Mouse (Mus musculus) thymus, adult 18-20 months (tissue): ENCODE data around the gene Ttll9.

ENCODE experiments used
- DNase-seq, 2 experiments: peaks; one replicate each; pipeline ENCODE4 v3.0.0; 2022; ENCODE audit warnings: mixed read lengths in 2 of 2

The Ttll9 gene

DNA sequence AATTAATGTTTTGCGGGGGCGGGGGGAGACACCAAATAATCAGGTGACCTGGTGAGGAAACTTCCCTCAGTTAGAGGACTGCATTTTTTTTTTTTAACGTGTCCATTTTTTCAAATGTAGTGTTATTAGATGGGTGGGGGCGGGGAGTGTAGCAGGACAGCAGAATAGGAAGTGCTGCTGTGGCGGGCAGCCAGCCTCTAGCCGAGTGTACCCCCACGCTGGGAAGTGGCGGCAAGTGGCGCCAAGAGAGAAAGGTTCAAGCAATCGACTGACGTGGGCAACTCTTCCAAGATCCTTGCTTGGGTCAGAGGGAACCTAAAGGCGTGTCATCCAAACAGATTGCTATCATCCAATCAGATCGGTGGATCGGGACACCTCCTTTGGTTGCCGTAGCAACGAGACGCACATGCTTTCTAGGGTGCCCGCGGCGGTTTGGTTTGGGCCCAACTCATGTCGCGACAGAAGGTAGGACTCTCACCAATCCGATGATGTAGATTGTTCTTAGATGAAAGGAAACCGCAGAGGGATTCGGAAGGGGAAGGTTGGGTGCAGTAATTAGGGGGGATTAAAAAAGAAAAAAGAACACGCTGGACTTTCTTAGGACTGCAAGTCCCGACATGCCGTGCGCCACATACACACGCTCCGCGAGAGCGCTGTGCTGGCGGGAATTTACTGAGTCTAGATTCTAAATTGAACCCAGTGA lies at the start of gene Ttll9:
Ttll9 (plus strand) TSS at position 395 of the 703 bp plus-strand sequence.
- peak in 1 of 2 experiments; percentile 12 for DNase-seq

- DNase-seq = no peak
These were observed 48.8 kb upstream of the Ttll9 start for GRCm38 (mm10) chr2:152913471-152913870.

GRCm38 (mm10) chr2:152914310-152915120 lies 47.8 kb upstream of the Ttll9 start:
- DNase-seq = peak; percentile 43 to 56

DNA sequence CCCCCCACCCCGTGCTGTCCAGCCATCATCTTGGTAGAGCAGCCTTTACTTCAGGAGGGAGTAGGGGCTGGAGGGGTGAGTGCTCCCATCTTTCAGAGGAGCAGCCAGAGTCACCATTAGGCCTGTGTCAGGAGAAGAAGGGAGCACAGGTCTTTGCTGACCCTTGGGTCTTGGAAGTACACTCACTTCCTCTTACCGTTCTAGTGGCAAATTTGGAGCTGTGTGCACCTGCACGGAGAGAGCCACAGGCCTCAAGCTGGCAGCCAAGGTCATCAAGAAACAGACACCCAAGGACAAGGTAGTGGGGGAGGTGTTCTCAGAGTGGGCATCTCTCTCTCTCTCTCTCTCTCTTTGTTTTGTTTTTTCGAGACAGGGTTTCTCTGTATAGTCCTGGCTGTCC lies 46.8 kb upstream of the Ttll9 start:
- DNase-seq = no peak

DNA sequence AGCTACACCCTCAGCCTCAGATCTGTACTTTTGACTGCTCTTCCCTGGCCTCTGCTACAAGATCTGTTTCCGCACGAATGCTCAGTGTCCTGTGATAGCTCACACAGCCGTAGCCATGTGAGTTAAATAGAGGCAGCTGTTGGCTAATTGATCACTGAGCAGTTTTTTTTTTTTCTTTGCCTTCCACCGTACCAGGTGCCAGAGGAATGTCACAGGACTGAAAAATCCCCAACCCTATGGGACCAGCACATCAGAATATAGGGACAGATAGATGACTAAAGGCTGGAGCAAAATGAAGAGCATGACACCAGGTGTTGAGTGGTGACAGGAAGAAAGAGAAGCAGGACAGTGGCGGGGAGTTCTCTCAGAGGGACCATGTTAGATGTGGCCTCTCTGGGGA lies 46.2 kb upstream of the Ttll9 start:
- DNase-seq = no peak

GRCm38 (mm10) chr2:152917671-152918070 lies 44.6 kb upstream of the Ttll9 start:
- no peak for DNase-seq

GRCm38 (mm10) chr2:152922376-152922775 lies 39.9 kb upstream of the Ttll9 start:
- DNase-seq = no peak

DNA sequence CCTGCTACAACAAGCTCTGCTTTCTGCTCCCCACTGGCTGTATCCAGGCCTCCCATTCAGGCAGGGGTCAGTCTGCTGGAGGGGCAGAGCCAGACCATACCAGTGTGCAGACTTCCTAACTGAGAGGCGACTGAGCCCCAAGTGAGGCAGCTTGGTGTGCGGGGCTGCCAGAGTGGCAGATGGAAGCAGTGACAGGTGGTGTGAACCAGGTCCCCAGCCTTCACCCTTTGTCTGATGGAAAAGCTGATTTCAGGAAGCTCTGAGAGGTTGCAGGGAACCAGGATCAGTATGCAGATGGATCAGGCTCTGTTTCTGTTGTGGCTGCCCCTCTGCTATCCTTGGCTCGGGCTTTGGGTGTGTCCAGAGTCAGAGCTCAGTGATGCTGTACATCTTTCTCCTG lies 38.7 kb upstream of the Ttll9 start:
- DNase-seq = no peak

GRCm38 (mm10) chr2:152924128-152924527 lies 38.2 kb upstream of the Ttll9 start:
- no peak for DNase-seq

DNA sequence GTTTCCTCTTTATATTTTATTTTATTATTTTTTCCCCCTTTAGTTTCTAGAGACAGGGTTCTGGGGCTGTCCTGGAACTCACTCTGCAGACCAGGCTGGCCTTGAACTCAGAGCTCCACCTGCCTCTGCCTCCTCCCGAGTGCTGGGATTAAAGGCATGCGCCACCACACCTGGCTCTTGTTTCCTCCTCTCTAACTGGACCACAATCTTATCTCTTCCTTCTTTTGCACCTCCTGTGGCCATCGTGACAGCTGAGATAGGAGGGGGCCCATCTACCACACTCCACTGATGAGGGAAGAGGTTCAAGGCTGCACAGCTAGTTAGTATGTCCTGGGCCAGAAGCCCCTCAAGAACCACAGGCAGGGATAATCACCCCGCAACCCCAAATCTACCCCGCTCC lies 37.7 kb upstream of the Ttll9 start:
- DNase-seq = no peak

DNA sequence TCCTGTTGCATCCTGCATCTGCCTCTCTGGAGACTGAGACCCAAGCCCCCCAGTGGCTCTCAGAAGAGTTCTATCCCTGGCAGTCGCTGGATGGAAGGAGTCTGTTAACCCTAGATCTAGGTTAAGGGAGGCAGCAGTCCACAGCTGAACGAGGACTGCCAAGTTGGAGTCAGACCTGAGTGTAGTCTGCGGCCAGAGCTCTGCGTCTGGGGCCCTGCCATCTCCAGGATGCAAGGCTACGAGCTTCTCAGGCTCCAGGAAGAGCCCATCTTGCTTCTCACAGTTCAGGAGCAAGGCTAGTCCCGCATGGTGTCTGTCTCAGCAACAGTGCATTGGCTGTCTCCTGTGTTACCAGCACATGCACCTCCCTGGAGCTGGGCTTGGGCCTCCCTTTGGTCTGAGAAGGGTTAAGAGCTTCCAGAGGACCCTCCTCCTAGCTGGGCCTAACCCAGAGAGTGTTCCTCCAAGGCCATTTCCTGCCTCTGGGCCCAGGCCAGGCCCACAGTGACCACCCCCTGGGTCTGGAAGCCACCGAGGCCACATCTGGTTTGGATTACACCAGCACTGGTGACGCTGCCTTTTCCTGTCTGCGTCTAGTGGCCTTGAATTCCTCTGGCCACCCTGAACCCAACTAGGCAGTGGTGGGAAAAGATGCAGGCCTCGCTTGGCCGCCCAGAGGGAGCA lies 37.0 kb upstream of the Ttll9 start:
- no peak for DNase-seq

GRCm38 (mm10) chr2:152926896-152927295 lies 35.4 kb upstream of the Ttll9 start:
- no peak for DNase-seq

- DNase-seq = no peak
These were observed 34.9 kb upstream of the Ttll9 start for GRCm38 (mm10) chr2:152927371-152927770.

GRCm38 (mm10) chr2:152928219-152928987 lies 33.9 kb upstream of the Ttll9 start:
- no peak for DNase-seq

GRCm38 (mm10) chr2:152928988-152929370 lies 33.3 kb upstream of the Ttll9 start:
- no peak for DNase-seq

GRCm38 (mm10) chr2:152930276-152930675 lies 32.0 kb upstream of the Ttll9 start:
- no peak for DNase-seq

GRCm38 (mm10) chr2:152931456-152932160 lies 30.7 kb upstream of the Ttll9 start:
- no peak for DNase-seq

DNA sequence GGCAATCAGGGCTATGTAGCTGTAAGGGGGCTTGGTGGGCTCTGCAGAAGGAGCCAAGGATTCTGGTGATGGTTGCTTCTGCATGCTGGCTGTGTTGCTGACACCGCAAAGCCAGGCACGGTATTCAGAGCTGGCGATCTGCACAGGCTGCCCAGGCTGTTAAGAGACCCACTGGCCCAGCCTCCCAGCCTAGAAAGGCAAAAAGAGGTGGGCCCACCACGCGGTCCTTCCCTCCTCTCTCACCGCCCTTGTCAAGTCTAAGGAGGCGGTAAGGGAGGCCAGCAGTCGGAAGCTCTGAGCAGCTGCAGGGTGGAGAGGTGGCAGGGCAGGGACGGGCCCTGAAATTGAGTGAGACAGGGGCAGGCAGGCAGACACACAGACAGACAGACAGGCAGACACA lies 29.2 kb upstream of the Ttll9 start, which contains the start of gene Foxs1:
Foxs1 (minus strand) TSS at position 161 of the 400 bp plus-strand sequence.
- DNase-seq = no peak

- DNase-seq = no peak
These were observed 28.7 kb upstream of the Ttll9 start for GRCm38 (mm10) chr2:152933614-152934013.

DNA sequence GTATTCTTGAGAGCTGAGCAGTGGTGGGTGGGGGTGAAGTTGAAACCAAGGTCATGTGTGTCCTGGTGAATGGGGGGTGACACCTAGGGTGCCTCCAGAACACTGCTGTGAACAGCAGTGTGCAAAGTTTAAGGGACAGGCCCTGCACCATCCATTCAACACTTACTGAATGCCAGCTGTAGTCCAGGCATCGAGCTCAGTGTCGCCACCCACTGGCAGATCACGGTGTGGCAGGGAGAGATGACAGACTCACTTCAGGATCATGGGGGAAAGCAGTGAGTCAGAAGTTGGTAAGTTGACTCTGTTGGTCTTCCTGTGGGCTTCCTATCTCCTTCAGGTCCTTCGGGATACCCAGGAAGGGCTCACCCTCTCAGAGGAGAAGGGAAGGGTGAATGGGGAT lies 22.4 kb upstream of the Ttll9 start:
- no peak for DNase-seq

- DNase-seq = no peak
These were observed 21.2 kb upstream of the Ttll9 start for GRCm38 (mm10) chr2:152941106-152941505.

DNA sequence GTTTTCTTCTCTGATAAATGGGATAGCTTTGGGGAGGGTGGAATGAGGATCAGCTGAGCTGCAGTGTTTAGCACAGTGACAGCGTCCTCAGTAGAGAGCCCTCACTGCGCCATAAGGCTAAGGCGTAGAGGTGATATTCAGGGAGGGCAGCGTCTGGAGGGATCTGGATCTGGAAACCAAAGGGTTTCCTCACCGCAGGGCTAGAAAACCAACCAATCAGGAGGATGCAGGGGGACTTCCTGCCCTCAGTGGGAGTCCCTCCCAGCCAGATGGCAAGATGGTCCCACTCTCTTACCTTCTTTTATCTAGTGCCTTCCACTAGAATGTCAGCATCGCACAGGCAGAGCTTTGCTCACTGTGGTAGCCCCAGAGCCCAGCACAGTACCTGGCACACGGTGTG lies 20.5 kb upstream of the Ttll9 start:
- DNase-seq = no peak
